Mouse (Mus musculus) layer of hippocampus, adult 11-12 months (tissue): ENCODE measurements around the gene Olfr1346.
"Not testable (repeated sequence)": the region's sequence is repeated elsewhere in the genome, so short reads cannot be mapped to it uniquely, and the experiment has no call there.

Experiments
- DNase-seq: peaks from one replicate; pipeline ENCODE4 v3.0.0; 2022; ENCODE audit warnings: low spot score

Olfr1346 gene

GRCm38 (mm10) chr7:6466951-6467350 lies at the start of gene Olfr1346:
TSS of gene Olfr1346 (plus strand) at chr7:6467101.
- DNase-seq = no peak

- DNase-seq = peak; percentile 27
Observed at GRCm38 (mm10) chr7:6419894-6420293, 47.0 kb upstream of the Olfr1346 start.

GRCm38 (mm10) chr7:6429381-6429780 lies 37.5 kb upstream of the Olfr1346 start:
- DNase-seq = no peak

DNA sequence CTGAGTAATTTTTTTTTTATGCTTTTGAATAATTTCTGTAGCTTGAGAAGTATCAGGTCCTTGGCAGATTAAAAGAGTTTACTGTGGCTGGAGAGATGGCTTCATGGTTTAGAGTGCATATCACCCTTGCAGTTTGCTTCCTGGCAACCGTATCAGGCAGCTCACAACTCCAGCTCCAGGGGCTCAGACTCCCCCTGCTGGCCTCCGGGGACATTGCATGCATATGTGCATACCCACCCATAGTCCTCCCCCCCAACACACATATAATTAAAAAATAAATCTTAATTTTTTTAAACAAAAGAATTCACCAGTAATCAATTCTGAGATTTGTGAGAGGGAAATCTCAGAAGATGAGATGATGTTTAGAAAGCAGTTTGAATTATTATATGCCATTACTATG lies 36.6 kb upstream of the Olfr1346 start:
- peak; percentile 24 for DNase-seq

- DNase-seq = no peak
Observed at GRCm38 (mm10) chr7:6438388-6438787, 28.5 kb upstream of the Olfr1346 start, which contains the start of gene Olfr1344. TSS of gene Olfr1344 (plus strand) at chr7:6438688.

GRCm38 (mm10) chr7:6441173-6441572 lies 25.7 kb upstream of the Olfr1346 start:
- DNase-seq = no peak

DNA sequence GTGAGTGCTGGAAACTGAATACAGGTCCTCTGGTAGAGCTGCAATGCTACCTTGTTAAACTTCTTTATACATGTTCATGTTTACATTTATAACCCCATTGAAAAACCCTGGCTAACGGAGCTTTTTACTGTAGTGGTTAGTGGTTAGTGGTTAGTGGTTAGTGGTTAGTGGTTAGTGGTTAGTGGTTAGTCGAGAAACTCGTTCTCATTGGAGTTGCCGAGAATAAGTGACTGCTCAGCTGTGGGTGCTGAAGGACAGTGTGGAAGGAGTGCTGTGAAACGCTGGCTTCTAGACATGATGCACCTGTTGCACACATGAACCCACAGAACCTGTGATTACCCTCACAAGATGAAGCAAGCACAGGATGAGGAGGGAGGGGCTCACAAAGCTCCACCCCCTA lies 19.1 kb upstream of the Olfr1346 start:
- no peak for DNase-seq

GRCm38 (mm10) chr7:6455868-6456267 lies 11.0 kb upstream of the Olfr1346 start, which contains the start of gene Olfr1336:
TSS of gene Olfr1336 (plus strand) at chr7:6456168.
- no peak for DNase-seq

DNA sequence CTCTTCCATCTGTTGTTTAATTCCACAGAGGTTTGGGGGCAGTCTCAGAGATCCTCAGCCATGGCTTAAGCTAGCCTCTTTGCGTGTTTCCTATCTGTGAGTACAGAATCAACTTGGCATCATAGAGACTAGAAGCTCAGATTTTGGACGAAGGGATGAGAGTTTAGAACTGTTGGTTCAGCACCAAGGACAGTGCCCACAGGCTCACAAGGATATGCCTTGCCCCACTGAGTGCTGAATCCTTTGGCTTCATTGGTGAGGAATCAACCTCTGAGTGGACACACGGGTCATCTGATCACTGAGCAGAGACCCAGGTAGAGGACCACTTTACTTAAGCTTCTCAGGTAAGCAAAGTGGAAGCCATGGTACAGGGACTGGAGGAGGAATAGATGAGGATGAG lies 10.5 kb upstream of the Olfr1346 start:
- DNase-seq = no peak

GRCm38 (mm10) chr7:6477633-6478032 lies 10.7 kb downstream of the Olfr1346 start:
- not testable (repeated sequence) for DNase-seq

- no peak for DNase-seq
Observed at GRCm38 (mm10) chr7:6486841-6487240, 19.9 kb downstream of the Olfr1346 start, which contains the start of gene Olfr5. TSS of gene Olfr5 (minus strand) at chr7:6486941.

DNA sequence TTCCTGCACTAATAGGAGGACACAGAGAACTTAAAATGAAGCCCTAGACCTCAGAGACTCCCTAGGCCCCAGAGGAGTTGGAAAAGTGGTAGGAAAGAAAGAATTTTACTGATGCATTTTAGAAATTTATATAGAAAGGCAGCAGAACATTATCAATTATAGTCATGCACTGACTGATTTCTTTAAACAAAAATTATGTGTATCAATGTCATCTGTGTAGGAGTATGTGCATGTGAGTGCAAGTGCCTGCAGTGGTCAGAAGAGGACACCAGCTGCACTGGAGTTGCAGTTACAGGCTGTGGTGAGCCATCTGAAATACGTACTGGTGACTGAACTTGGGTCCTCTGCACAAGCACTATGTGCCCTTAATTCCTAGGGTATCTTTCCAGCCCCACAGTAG lies 32.8 kb downstream of the Olfr1346 start, which contains the start of gene Olfr1347:
Gene Olfr1347 (minus strand): TSS at position 101 of the 400 bp plus-strand sequence.
- no peak for DNase-seq

- no peak for DNase-seq
Observed at GRCm38 (mm10) chr7:6508648-6509047, 41.7 kb downstream of the Olfr1346 start, which contains the start of gene Olfr1348. TSS of gene Olfr1348 (minus strand) at chr7:6508748.

- DNase-seq = no peak
Observed at GRCm38 (mm10) chr7:6521666-6522065, 54.8 kb downstream of the Olfr1346 start.

- no peak for DNase-seq
Observed at GRCm38 (mm10) chr7:6522850-6523249, 55.9 kb downstream of the Olfr1346 start, which contains the start of gene Olfr1349. TSS of gene Olfr1349 (minus strand) at chr7:6522950.

- DNase-seq = no peak
Observed at GRCm38 (mm10) chr7:6525001-6525400, 58.1 kb downstream of the Olfr1346 start.

- peak; percentile 3 for DNase-seq
Observed at GRCm38 (mm10) chr7:6526141-6526540, 59.2 kb downstream of the Olfr1346 start.
